Mouse (Mus musculus): ENCODE data around the gene Cspg5. TPM values are rescaled to one million over a fixed set of nuclear protein-coding genes. Genes with fewer than 3 reads are reported as not detected.
A peak's percentile ranks its signal among the peaks of the same experiment; 100 is the strongest.

Gene Cspg5
- polyA plus RNA-seq, 1 experiment from 2014 or later = 21.3 TPM

- 83% methylated on average over 6 of the region's 6 CpGs for WGBS
- Histone ChIP-seq H3K9me3 (ENCODE audit: control insufficient read depth, low read length) (no peaks in the 10 kb centered on the region), H3K4me2 (ENCODE audit: low read depth) (no peak overlapping the region), H3K4me3 (ENCODE audit: low read depth, low read length) (no peak overlapping the region), H3K27me3 (ENCODE audit: control insufficient read depth, insufficient read depth, low read length) (no peaks in the 10 kb centered on the region), H3K36me3 (ENCODE audit: control insufficient read depth, insufficient read depth, low read length) (peaks cover 18% of the 10 kb centered on the region), H3K4me1 (ENCODE audit: control insufficient read depth, insufficient read depth, low read length) (no peaks in the 10 kb centered on the region), H3K9ac (ENCODE audit: low read length) (no peak overlapping the region), H3K27ac (ENCODE audit: low read depth, low read length) (no peak overlapping the region)
- ATAC-seq (ENCODE audit: insufficient read depth, low FRiP score, low TSS enrichment) (no peak), DNase-seq (ENCODE audit: low spot score) (peak; percentile 5)
Measured at GRCm38 (mm10) chr9:110228671-110229070, 14.9 kb upstream of the Cspg5 start.

- no peaks in the 10 kb centered on the region for H3K9me3 ChIP-seq (ENCODE audit: control insufficient read depth, low read length)
- DNase-seq (ENCODE audit: low spot score) (peak; percentile 7), ATAC-seq (ENCODE audit: insufficient read depth, low FRiP score, low TSS enrichment) (no peak)
- H3K36me3 ChIP-seq (ENCODE audit: control insufficient read depth, insufficient read depth, low read length) = peaks cover 17% of the 10 kb centered on the region
- H3K27me3 ChIP-seq (ENCODE audit: control insufficient read depth, insufficient read depth, low read length) = no peaks in the 10 kb centered on the region
- H3K9ac ChIP-seq (ENCODE audit: low read length) = no peak overlapping the region
- 86% methylated on average over 1 of the region's 1 CpGs for WGBS
- H3K4me3 ChIP-seq (ENCODE audit: low read depth, low read length) = no peak overlapping the region
- no peak overlapping the region for H3K4me2 ChIP-seq (ENCODE audit: low read depth)
- no peak overlapping the region for H3K27ac ChIP-seq (ENCODE audit: low read depth, low read length)
- H3K4me1 ChIP-seq (ENCODE audit: control insufficient read depth, insufficient read depth, low read length) = no peaks in the 10 kb centered on the region
Measured at GRCm38 (mm10) chr9:110229112-110229511, 14.5 kb upstream of the Cspg5 start.

- H3K4me2 ChIP-seq (ENCODE audit: low read depth) = no peak overlapping the region
- no peaks in the 10 kb centered on the region for H3K9me3 ChIP-seq (ENCODE audit: control insufficient read depth, low read length)
- H3K27me3 ChIP-seq (ENCODE audit: control insufficient read depth, insufficient read depth, low read length) = no peaks in the 10 kb centered on the region
- ATAC-seq (ENCODE audit: insufficient read depth, low FRiP score, low TSS enrichment) (no peak), DNase-seq (ENCODE audit: low spot score) (peak; percentile 6)
- 88% methylated on average over 10 of the region's 10 CpGs for WGBS
- H3K4me3 ChIP-seq (ENCODE audit: low read depth, low read length) = no peak overlapping the region
- H3K4me1 ChIP-seq (ENCODE audit: control insufficient read depth, insufficient read depth, low read length) = no peaks in the 10 kb centered on the region
- peaks cover 20% of the 10 kb centered on the region for H3K36me3 ChIP-seq (ENCODE audit: control insufficient read depth, insufficient read depth, low read length)
- H3K9ac ChIP-seq (ENCODE audit: low read length) = no peak overlapping the region
- no peak overlapping the region for H3K27ac ChIP-seq (ENCODE audit: low read depth, low read length)
Measured at GRCm38 (mm10) chr9:110229566-110230248, 13.9 kb upstream of the Cspg5 start.

- DNase-seq (ENCODE audit: low spot score) = peak; percentile 4
- H3K36me3 ChIP-seq (ENCODE audit: control insufficient read depth, insufficient read depth, low read length) = peaks cover 24% of the 10 kb centered on the region
- H3K27me3 ChIP-seq (ENCODE audit: control insufficient read depth, insufficient read depth, low read length) = no peaks in the 10 kb centered on the region
- H3K9ac ChIP-seq (ENCODE audit: low read length) = no peak overlapping the region
- H3K4me3 ChIP-seq (ENCODE audit: low read depth, low read length) = no peak overlapping the region
- H3K4me2 ChIP-seq (ENCODE audit: low read depth) = no peak overlapping the region
- WGBS = 90% methylated on average over 16 of the region's 16 CpGs
- H3K9me3 ChIP-seq (ENCODE audit: control insufficient read depth, low read length) = no peaks in the 10 kb centered on the region
- no peak for ATAC-seq (ENCODE audit: insufficient read depth, low FRiP score, low TSS enrichment)
- no peak overlapping the region for H3K27ac ChIP-seq (ENCODE audit: low read depth, low read length)
- H3K4me1 ChIP-seq (ENCODE audit: control insufficient read depth, insufficient read depth, low read length) = no peaks in the 10 kb centered on the region
Measured at GRCm38 (mm10) chr9:110230395-110231071, 13.1 kb upstream of the Cspg5 start.

GRCm38 (mm10) chr9:110234962-110235361 is 8.6 kb upstream of the Cspg5 start:
- no peak overlapping the region for H3K4me3 ChIP-seq (ENCODE audit: low read depth, low read length)
- ATAC-seq (ENCODE audit: insufficient read depth, low FRiP score, low TSS enrichment) (no peak), DNase-seq (ENCODE audit: low spot score) (peak; percentile 4)
- H3K9ac ChIP-seq (ENCODE audit: low read length) = no peak overlapping the region
- H3K9me3 ChIP-seq (ENCODE audit: control insufficient read depth, low read length) = no peaks in the 10 kb centered on the region
- peaks cover 26% of the 10 kb centered on the region for H3K36me3 ChIP-seq (ENCODE audit: control insufficient read depth, insufficient read depth, low read length)
- WGBS = 95% methylated on average over 6 of the region's 6 CpGs
- H3K27ac ChIP-seq (ENCODE audit: low read depth, low read length) = no peak overlapping the region
- H3K4me2 ChIP-seq (ENCODE audit: low read depth) = no peak overlapping the region
- no peaks in the 10 kb centered on the region for H3K4me1 ChIP-seq (ENCODE audit: control insufficient read depth, insufficient read depth, low read length)
- H3K27me3 ChIP-seq (ENCODE audit: control insufficient read depth, insufficient read depth, low read length) = no peaks in the 10 kb centered on the region

GRCm38 (mm10) chr9:110244567-110244888 is 945 bp downstream of the Cspg5 start:
- Histone ChIP-seq H3K4me2 (ENCODE audit: low read depth) (peak overlapping the region; percentile 92), H3K4me1 (ENCODE audit: control insufficient read depth, insufficient read depth, low read length) (peaks cover 15% of the 10 kb centered on the region), H3K4me3 (ENCODE audit: low read depth, low read length) (peak overlapping the region; percentile 56), H3K36me3 (ENCODE audit: control insufficient read depth, insufficient read depth, low read length) (0 out of 2 replicates have a peak, but pooled peaks cover 3% of the 10 kb centered on the region), H3K27ac (ENCODE audit: low read depth, low read length) (no peak overlapping the region), H3K27me3 (ENCODE audit: control insufficient read depth, insufficient read depth, low read length) (no peaks in the 10 kb centered on the region), H3K9me3 (ENCODE audit: control insufficient read depth, low read length) (no peaks in the 10 kb centered on the region), H3K9ac (ENCODE audit: low read length) (no peak overlapping the region; the same call in 1 of the 2 replicates)
- no peak for ATAC-seq (ENCODE audit: insufficient read depth, low FRiP score, low TSS enrichment)
- DNase-seq (ENCODE audit: low spot score) = peak; percentile 44
- WGBS = 22% methylated on average over 7 of the region's 7 CpGs

GRCm38 (mm10) chr9:110244889-110245589 is 1.5 kb downstream of the Cspg5 start:
- H3K27ac ChIP-seq (ENCODE audit: low read depth, low read length) = peak overlapping the region; percentile 65
- no peaks in the 10 kb centered on the region for H3K27me3 ChIP-seq (ENCODE audit: control insufficient read depth, insufficient read depth, low read length)
- H3K9ac ChIP-seq (ENCODE audit: low read length) = peak overlapping the region; percentile 64
- peak overlapping the region; percentile 56 for H3K4me3 ChIP-seq (ENCODE audit: low read depth, low read length)
- peaks cover 20% of the 10 kb centered on the region for H3K4me1 ChIP-seq (ENCODE audit: control insufficient read depth, insufficient read depth, low read length)
- H3K9me3 ChIP-seq (ENCODE audit: control insufficient read depth, low read length) = no peaks in the 10 kb centered on the region
- H3K36me3 ChIP-seq (ENCODE audit: control insufficient read depth, insufficient read depth, low read length) = 0 out of 2 replicates have a peak, but pooled peaks cover 3% of the 10 kb centered on the region
- DNase-seq (ENCODE audit: low spot score) (peak; percentile 70), ATAC-seq (ENCODE audit: insufficient read depth, low FRiP score, low TSS enrichment) (peak; percentile 21)
- peak overlapping the region; percentile 92 for H3K4me2 ChIP-seq (ENCODE audit: low read depth)
- WGBS = 2% methylated on average over 79 of the region's 93 CpGs

GRCm38 (mm10) chr9:110245590-110246320 is 2.2 kb downstream of the Cspg5 start:
- peak overlapping the region; percentile 56 for H3K4me3 ChIP-seq (ENCODE audit: low read depth, low read length)
- no peaks in the 10 kb centered on the region for H3K27me3 ChIP-seq (ENCODE audit: control insufficient read depth, insufficient read depth, low read length)
- no peaks in the 10 kb centered on the region for H3K9me3 ChIP-seq (ENCODE audit: control insufficient read depth, low read length)
- WGBS = 2% methylated on average over 36 of the region's 40 CpGs
- H3K36me3 ChIP-seq (ENCODE audit: control insufficient read depth, insufficient read depth, low read length) = no peaks in the 10 kb centered on the region
- peak; percentile 77 for DNase-seq (ENCODE audit: low spot score)
- peak overlapping the region; percentile 64 for H3K9ac ChIP-seq (ENCODE audit: low read length)
- H3K4me2 ChIP-seq (ENCODE audit: low read depth) = peak overlapping the region; percentile 92
- peak overlapping the region; percentile 65 for H3K27ac ChIP-seq (ENCODE audit: low read depth, low read length)
- ATAC-seq (ENCODE audit: insufficient read depth, low FRiP score, low TSS enrichment) = peak; percentile 70
- H3K4me1 ChIP-seq (ENCODE audit: control insufficient read depth, insufficient read depth, low read length) = peaks cover 25% of the 10 kb centered on the region
